Mouse (Mus musculus): Measurements from ENCODE around the gene Hist1h2bj. TPM values are rescaled to one million over a fixed set of nuclear protein-coding genes. Genes with fewer than 3 reads are reported as not detected.
"Not testable (repeated sequence)": the region's sequence is repeated elsewhere in the genome, so short reads cannot be mapped to it uniquely, and the experiment has no call there.

Hist1h2bj gene
- polyA plus RNA-seq, 1 experiment from 2014 or later, result 14.7 TPM

GRCm38 (mm10) chr13:22049737-22050440, 6.9 kb downstream of the Hist1h2bj start:
- WGBS, result 2% methylated on average over 14 of the region's 14 CpGs
- peaks cover 14% of the 10 kb centered on the region for H3K4me1 ChIP-seq
- peak overlapping the region; percentile 86 for H3K27ac ChIP-seq (replicated peaks)
- no peaks in the 10 kb centered on the region for H3K27me3 ChIP-seq (ENCODE audit: low read depth, poor library complexity, severe bottlenecking)
- H3K36me3 ChIP-seq, result no peaks in the 10 kb centered on the region
- peak; percentile 81 for DNase-seq (ENCODE audit: low spot score)
- no peaks in the 10 kb centered on the region for H3K9me3 ChIP-seq (replicated peaks)
- peak overlapping the region; percentile 61 for H3K4me3 ChIP-seq

DNA sequence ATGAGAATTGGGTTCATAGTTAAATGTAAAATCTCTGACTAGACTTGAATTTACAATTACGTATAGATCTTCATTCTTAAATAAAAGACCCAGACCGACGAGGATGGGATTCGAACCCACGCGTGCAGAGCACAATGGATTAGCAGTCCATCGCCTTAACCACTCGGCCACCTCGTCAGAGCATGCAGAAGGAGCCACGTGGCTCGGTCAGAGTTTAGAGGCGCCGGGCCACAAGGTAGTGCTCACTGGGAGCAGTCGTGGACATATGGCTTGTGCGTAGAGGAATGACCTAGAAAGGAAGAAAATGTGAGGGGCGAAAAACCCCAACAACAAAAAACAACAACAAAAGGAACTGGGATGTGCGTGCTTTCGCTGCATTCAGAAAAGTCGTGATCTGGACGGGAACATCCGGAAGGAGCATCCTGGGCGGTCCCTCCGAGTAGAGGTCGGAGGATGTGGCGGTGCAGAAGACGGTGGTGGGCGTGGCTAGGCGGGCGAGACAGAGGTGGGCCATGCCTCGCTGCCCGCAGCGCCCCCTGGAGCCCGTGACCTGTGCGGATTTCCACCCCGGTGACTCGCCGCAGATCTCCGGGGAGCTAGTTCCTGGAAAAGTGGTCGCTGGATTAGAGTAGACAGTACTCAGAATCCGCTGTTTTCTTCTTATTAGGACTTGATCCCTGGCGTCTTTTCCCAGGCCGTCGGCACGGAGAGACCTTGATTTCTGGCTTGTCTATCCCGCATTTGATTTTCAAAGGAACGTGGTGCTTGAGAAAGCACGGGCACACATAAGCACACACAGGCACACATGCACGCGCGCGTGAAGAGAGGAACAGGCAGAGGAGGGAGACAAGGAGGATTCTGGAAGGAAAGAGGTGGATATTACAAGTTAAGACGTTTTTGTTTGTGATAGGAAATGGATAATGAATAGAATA, 7.8 kb downstream of the Hist1h2bj start:
- Histone ChIP-seq H3K4me3 (peak overlapping the region; percentile 61), H3K27ac (replicated peaks) (peak overlapping the region; percentile 86), H3K9me3 (replicated peaks) (no peaks in the 10 kb centered on the region), H3K4me1 (peaks cover 14% of the 10 kb centered on the region), H3K36me3 (no peaks in the 10 kb centered on the region), H3K27me3 (ENCODE audit: low read depth, poor library complexity, severe bottlenecking) (no peaks in the 10 kb centered on the region)
- peak; percentile 96 for DNase-seq (ENCODE audit: low spot score)
- WGBS, result under 1% methylated on average over 52 of the region's 52 CpGs

DNA sequence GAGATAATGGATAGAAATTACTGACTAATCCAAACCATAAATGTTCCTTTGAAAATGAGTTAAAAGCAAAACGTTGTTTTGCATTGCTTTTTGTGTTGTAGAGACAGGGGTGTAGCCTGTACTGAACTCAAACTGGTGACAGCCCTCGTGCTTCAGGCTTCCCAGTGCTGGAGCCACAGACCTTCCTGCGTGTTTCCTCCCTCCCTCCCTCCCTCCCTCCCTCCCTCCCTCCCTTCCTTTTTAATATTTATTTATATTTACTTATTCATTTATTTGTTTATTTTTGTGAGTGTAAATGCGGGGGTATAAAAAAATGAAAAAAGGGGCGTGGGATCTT, 8.5 kb downstream of the Hist1h2bj start:
- Histone ChIP-seq H3K36me3 (no peaks in the 10 kb centered on the region), H3K4me1 (peaks cover 14% of the 10 kb centered on the region), H3K4me3 (peak overlapping the region; percentile 61), H3K27ac (replicated peaks) (peak overlapping the region; percentile 86), H3K27me3 (ENCODE audit: low read depth, poor library complexity, severe bottlenecking) (no peaks in the 10 kb centered on the region), H3K9me3 (replicated peaks) (no peaks in the 10 kb centered on the region)
- WGBS, result 11% methylated on average over 5 of the region's 5 CpGs
- no peak for DNase-seq (ENCODE audit: low spot score)

- no peak overlapping the region for H3K27ac ChIP-seq (replicated peaks)
- 93% methylated on average over 1 of the region's 1 CpGs for WGBS
Measured at GRCm38 (mm10) chr13:22053754-22054153, 10.7 kb downstream of the Hist1h2bj start.

GRCm38 (mm10) chr13:22061422-22061821, 18.4 kb downstream of the Hist1h2bj start:
- DNase-seq (ENCODE audit: low spot score), result no peak
- no peak overlapping the region for H3K4me3 ChIP-seq
- no peaks in the 10 kb centered on the region for H3K36me3 ChIP-seq
- H3K27me3 ChIP-seq (ENCODE audit: low read depth, poor library complexity, severe bottlenecking), result no peaks in the 10 kb centered on the region
- no peaks in the 10 kb centered on the region for H3K4me1 ChIP-seq
- peaks cover under 1% of the 10 kb centered on the region; the same call in 1 of the 2 replicates for H3K9me3 ChIP-seq (replicated peaks)
- H3K27ac ChIP-seq (replicated peaks), result no peak overlapping the region
- WGBS, result 81% methylated on average over 1 of the region's 1 CpGs

More at GRCm38 (mm10) chr13:22053754-22054153, 10.7 kb downstream of the Hist1h2bj start:
- Histone ChIP-seq H3K4me1 (peaks cover 14% of the 10 kb centered on the region), H3K27me3 (ENCODE audit: low read depth, poor library complexity, severe bottlenecking) (no peaks in the 10 kb centered on the region), H3K36me3 (no peaks in the 10 kb centered on the region), H3K4me3 (no peak overlapping the region), H3K9me3 (replicated peaks) (no peaks in the 10 kb centered on the region)
- no peak for DNase-seq (ENCODE audit: low spot score)

DNA sequence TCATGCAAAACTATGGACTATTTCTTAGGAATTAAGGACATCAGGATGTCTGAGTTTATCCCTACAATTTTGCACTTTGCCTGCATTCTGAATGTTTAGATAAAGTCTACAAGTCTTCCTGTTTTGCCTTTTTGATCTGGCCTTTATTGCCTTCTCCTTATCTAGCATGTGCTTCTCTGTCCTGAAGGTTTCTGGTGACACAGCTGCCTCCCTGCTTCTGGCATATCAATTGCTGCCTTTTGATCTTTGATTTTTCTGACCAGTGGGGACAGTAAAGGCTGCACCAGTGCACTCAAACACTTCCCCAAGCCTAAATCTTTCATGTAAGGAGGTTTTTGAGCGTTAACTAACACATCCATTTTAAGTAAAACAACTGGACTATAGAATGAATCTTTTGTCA, 20.5 kb downstream of the Hist1h2bj start:
- peaks cover 3% of the 10 kb centered on the region; the same call in 1 of the 2 replicates for H3K9me3 ChIP-seq (replicated peaks)
- no peak for DNase-seq (ENCODE audit: low spot score)
- no peaks in the 10 kb centered on the region for H3K4me1 ChIP-seq
- no peaks in the 10 kb centered on the region for H3K36me3 ChIP-seq
- H3K27me3 ChIP-seq (ENCODE audit: low read depth, poor library complexity, severe bottlenecking), result no peaks in the 10 kb centered on the region
- H3K27ac ChIP-seq (replicated peaks), result no peak overlapping the region
- 77% methylated on average over 1 of the region's 1 CpGs for WGBS
- H3K4me3 ChIP-seq, result no peak overlapping the region

- not testable (repeated sequence) for H3K27ac ChIP-seq (replicated peaks); DNase-seq (ENCODE audit: low spot score); H3K27me3 ChIP-seq (ENCODE audit: low read depth, poor library complexity, severe bottlenecking); H3K9me3 ChIP-seq (replicated peaks); H3K36me3 ChIP-seq; H3K4me3 ChIP-seq; H3K4me1 ChIP-seq
- WGBS, result 85% methylated on average over 1 of the region's 1 CpGs
Measured at GRCm38 (mm10) chr13:22084140-22084539, 41.1 kb downstream of the Hist1h2bj start, which contains the start of gene Vmn1r188. TSS of gene Vmn1r188 (plus strand) at chr13:22084440.

Small RNAs within 50 kb of the gene (microRNA-seq; reads per million reads assigned to microRNA genes)
- gene Gm26300 (not detected), gene Gm44390 (not detected), gene Gm44486 (not detected)

Other genes with a start within 250 kb of the Hist1h2bj start
- gene Hist1h2bq, start 233.0 kb upstream of the Hist1h2bj start, polyA plus RNA-seq (2016; fragmentation: Nextera tagmentation; extraction: Ambion mirVana), result 15.4 and 17.4 TPM in 2 replicates
- gene Hist1h2ao, start 232.7 kb upstream of the Hist1h2bj start, polyA plus RNA-seq (2016; fragmentation: Nextera tagmentation; extraction: Ambion mirVana), result 1.6 TPM in 1 of 2 replicates, not detected in the other
- gene Hist1h4m, start 231.5 kb upstream of the Hist1h2bj start, polyA plus RNA-seq (2016; fragmentation: Nextera tagmentation; extraction: Ambion mirVana), result not detected in 2 replicates
- 7.7 and 10.8 TPM in 2 replicates for gene Hist1h4n, start 211.0 kb upstream of the Hist1h2bj start, polyA plus RNA-seq (2016; fragmentation: Nextera tagmentation; extraction: Ambion mirVana)
- 5,863 and 6,710 TPM in 2 replicates for gene Hist1h2ap, start 209.7 kb upstream of the Hist1h2bj start, polyA plus RNA-seq (2016; fragmentation: Nextera tagmentation; extraction: Ambion mirVana)
- gene Hist1h2br, start 209.5 kb upstream of the Hist1h2bj start, polyA plus RNA-seq (2016; fragmentation: Nextera tagmentation; extraction: Ambion mirVana), result 15.6 and 19.0 TPM in 2 replicates
- 23.8 and 24.8 TPM in 2 replicates for gene Zfp184, start 98.1 kb upstream of the Hist1h2bj start, polyA plus RNA-seq (2016; fragmentation: Nextera tagmentation; extraction: Ambion mirVana)
- 0.11 TPM in 1 of 2 replicates, not detected in the other for gene Pom121l2, start 62.0 kb upstream of the Hist1h2bj start, polyA plus RNA-seq (2016; fragmentation: Nextera tagmentation; extraction: Ambion mirVana)
- not detected in 2 replicates for gene Prss16, start 33.5 kb upstream of the Hist1h2bj start, polyA plus RNA-seq (2016; fragmentation: Nextera tagmentation; extraction: Ambion mirVana)
- 10.6 and 11.4 TPM in 2 replicates for gene Hist1h2ah, start 7.6 kb upstream of the Hist1h2bj start, polyA plus RNA-seq (2016; fragmentation: Nextera tagmentation; extraction: Ambion mirVana)
- 9.4 and 9.7 TPM in 2 replicates for gene Hist1h2bk, start 7.3 kb upstream of the Hist1h2bj start, polyA plus RNA-seq (2016; fragmentation: Nextera tagmentation; extraction: Ambion mirVana)
- 51.3 and 52.5 TPM in 2 replicates for gene Hist1h4i, start 1.9 kb upstream of the Hist1h2bj start, polyA plus RNA-seq (2016; fragmentation: Nextera tagmentation; extraction: Ambion mirVana)
- gene Hist1h2ag, start 270 bp upstream of the Hist1h2bj start, polyA plus RNA-seq (2016; fragmentation: Nextera tagmentation; extraction: Ambion mirVana), result 64.8 and 64.9 TPM in 2 replicates
- gene Vmn1r188, start 41.2 kb downstream of the Hist1h2bj start, polyA plus RNA-seq (2016; fragmentation: Nextera tagmentation; extraction: Ambion mirVana), result not detected in 2 replicates
- gene Vmn1r189, start 62.6 kb downstream of the Hist1h2bj start, polyA plus RNA-seq (2016; fragmentation: Nextera tagmentation; extraction: Ambion mirVana), result not detected in 2 replicates
- not detected in 2 replicates for gene Vmn1r191, start 140.8 kb downstream of the Hist1h2bj start, polyA plus RNA-seq (2016; fragmentation: Nextera tagmentation; extraction: Ambion mirVana)
- not detected in 2 replicates for gene Vmn1r192, start 147.9 kb downstream of the Hist1h2bj start, polyA plus RNA-seq (2016; fragmentation: Nextera tagmentation; extraction: Ambion mirVana)
- not detected in 2 replicates for gene Vmn1r193, start 179.9 kb downstream of the Hist1h2bj start, polyA plus RNA-seq (2016; fragmentation: Nextera tagmentation; extraction: Ambion mirVana)
- gene Vmn1r194, start 201.0 kb downstream of the Hist1h2bj start, polyA plus RNA-seq (2016; fragmentation: Nextera tagmentation; extraction: Ambion mirVana), result not detected in 2 replicates
- not detected in 2 replicates for gene Vmn1r195, start 227.3 kb downstream of the Hist1h2bj start, polyA plus RNA-seq (2016; fragmentation: Nextera tagmentation; extraction: Ambion mirVana)
- not detected in 2 replicates for gene Vmn1r196, start 246.7 kb downstream of the Hist1h2bj start, polyA plus RNA-seq (2016; fragmentation: Nextera tagmentation; extraction: Ambion mirVana)

Measured in midbrain, embryonic 10.5 days (tissue).